Mouse (Mus musculus): ENCODE results near the gene Defa28. TPM values are rescaled to one million over a fixed set of nuclear protein-coding genes. Genes with fewer than 3 reads are reported as not detected.

Defa28 gene
- polyA plus RNA-seq (2015; fragmentation: Nextera tagmentation; extraction: Ambion mirVana) = not detected in 2 replicates

DNA sequence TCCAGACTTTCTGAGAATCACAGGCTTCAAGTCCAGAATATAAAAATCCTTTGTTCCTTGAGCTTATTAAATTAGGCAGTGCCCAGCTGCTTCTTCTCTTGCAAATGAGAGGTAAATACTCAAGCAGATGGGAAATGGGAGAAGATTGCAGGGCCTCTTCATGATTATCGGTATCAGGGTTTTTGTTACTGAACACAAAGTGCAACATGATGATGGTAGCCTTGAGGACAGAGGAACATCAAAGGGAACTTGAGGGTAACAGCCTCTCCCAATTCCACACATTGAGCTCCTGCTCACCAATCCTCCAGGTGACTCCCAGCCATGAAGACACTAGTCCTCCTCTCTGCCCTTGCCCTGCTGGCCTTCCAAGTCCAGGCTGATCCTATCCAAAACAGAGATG, at the start of gene Defa28:
Gene Defa28 (plus strand): TSS at position 301 of the 400 bp plus-strand sequence.

GRCm38 (mm10) chr8:21565086-21565485, 17.7 kb upstream of the Defa28 start, which contains the start of gene Defa37:
Defa37 (plus strand) TSS chr8:21565386.

DNA sequence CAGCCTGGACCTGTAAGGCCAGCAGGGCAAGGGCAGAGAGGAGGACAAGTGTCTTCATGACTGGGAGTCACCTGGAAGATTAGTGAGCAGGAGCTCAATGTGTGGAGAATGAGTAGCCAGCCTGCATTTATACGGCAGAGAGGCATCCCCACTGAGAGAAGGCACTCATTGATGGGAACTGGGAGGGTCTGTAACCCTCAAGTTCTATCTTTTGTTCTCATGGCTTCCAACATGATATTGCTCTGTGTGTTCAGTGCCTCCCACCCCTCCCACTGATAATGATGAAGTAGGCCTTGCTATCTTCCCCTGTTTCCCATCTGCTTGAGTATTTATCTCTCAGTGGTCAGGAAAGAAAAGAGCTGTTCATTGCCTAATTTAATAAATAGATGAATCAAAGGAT, 11.6 kb downstream of the Defa28 start, which contains the start of gene Gm7861:
Gene Gm7861 (minus strand): TSS at position 101 of the 400 bp plus-strand sequence.

DNA sequence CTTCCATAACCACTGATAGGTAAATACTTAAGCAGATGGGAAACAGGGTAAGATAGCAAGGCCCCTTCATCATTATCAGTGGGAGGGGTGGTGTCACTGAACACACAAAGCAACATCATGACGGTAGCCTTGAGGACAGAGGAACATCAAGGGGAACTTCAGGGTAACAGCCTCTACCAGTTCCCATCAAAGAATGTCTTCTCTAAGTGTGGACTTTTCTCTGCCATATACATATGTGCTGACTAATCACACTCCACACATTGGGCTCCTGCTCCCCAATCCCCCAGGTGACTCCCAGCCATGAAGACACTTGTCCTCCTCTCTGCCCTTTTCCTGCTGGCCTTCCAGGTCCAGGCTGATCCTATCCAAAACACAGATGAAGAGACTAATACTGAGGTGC, 35.1 kb downstream of the Defa28 start, which contains the start of gene Defa26:
Gene Defa26 (plus strand): TSS at position 301 of the 400 bp plus-strand sequence.

Other genes starting within 250 kb of the Defa28 start
- gene Defa2, start 204.5 kb upstream of the Defa28 start, polyA plus RNA-seq (2015; fragmentation: Nextera tagmentation; extraction: Ambion mirVana) = not detected in 2 replicates
- gene Defa33, start 191.2 kb upstream of the Defa28 start, polyA plus RNA-seq (2015; fragmentation: Nextera tagmentation; extraction: Ambion mirVana) = not detected in 2 replicates
- not detected in 2 replicates for gene Defa36, start 155.6 kb upstream of the Defa28 start, polyA plus RNA-seq (2015; fragmentation: Nextera tagmentation; extraction: Ambion mirVana)
- gene Gm7849, start 126.4 kb upstream of the Defa28 start, polyA plus RNA-seq (2015; fragmentation: Nextera tagmentation; extraction: Ambion mirVana) = not detected in 2 replicates
- not detected in 2 replicates for gene Defa20, start 73.7 kb upstream of the Defa28 start, polyA plus RNA-seq (2015; fragmentation: Nextera tagmentation; extraction: Ambion mirVana)
- gene Defa32, start 54.0 kb upstream of the Defa28 start, polyA plus RNA-seq (2015; fragmentation: Nextera tagmentation; extraction: Ambion mirVana) = not detected in 2 replicates
- not detected in 2 replicates for gene Defa37, start 17.6 kb upstream of the Defa28 start, polyA plus RNA-seq (2015; fragmentation: Nextera tagmentation; extraction: Ambion mirVana)
- not detected in 2 replicates for gene Gm7861, start 11.5 kb downstream of the Defa28 start, polyA plus RNA-seq (2015; fragmentation: Nextera tagmentation; extraction: Ambion mirVana)
- gene Defa26, start 35.2 kb downstream of the Defa28 start, polyA plus RNA-seq (2015; fragmentation: Nextera tagmentation; extraction: Ambion mirVana) = not detected in 2 replicates
- gene Defa17, start 72.8 kb downstream of the Defa28 start, polyA plus RNA-seq (2015; fragmentation: Nextera tagmentation; extraction: Ambion mirVana) = 1.1 TPM in 1 of 2 replicates, not detected in the other
- gene Defa34, start 82.8 kb downstream of the Defa28 start, polyA plus RNA-seq (2015; fragmentation: Nextera tagmentation; extraction: Ambion mirVana) = not detected in 2 replicates
- gene AY761184, start 120.6 kb downstream of the Defa28 start, polyA plus RNA-seq (2015; fragmentation: Nextera tagmentation; extraction: Ambion mirVana) = not detected in 2 replicates
- 0.35 and 0.37 TPM in 2 replicates for gene Defa24, start 151.5 kb downstream of the Defa28 start, polyA plus RNA-seq (2015; fragmentation: Nextera tagmentation; extraction: Ambion mirVana)
- gene Defb50, start 240.5 kb downstream of the Defa28 start, polyA plus RNA-seq (2015; fragmentation: Nextera tagmentation; extraction: Ambion mirVana) = not detected in 2 replicates

All from adrenal gland, postnatal 0 days (tissue).